Mouse (Mus musculus): Measurements from ENCODE around the gene Zfp93.

DNA sequence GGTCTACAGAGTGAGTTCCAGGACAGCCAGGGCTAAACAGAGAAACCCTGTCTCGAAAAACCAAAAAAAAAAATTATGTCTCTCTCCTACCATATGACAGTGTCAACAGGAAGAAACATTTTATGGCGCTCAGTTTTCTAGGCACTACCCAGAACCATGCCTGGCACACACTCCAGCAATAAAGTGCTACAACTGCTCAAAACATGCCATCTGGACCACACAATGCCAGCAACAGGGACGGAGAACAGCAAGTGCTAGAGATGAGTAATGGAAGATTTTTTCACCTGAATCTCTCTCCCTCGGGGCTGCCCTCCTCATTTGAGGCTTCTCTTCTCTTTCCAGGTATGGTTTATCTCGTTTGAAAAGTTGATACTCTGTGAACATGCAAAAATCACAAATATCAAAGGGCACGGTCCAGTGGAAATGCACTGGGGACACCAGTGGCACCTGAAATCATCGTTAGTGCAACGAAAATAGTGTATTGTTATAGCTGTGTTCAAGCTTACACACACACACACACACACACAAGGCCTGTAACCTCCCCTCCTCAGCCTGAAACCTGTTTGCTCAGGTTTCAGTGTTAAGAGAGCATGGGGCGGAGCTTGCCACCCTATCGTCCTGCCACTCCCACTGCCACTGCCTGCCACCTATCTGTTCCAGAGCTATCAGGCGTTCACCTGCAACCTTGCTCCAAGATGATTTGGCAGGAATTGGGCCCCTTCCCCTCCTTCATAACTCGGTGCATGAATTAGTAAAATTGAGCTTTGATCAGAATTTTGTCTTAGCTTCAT lies 23.0 kb downstream of the Zfp93 start:
- TF ChIP-seq CTCF (IDR thresholded peaks at IDR 0.05; ENCODE audit: control insufficient read depth, insufficient read depth, insufficient read length): no peak
- no peak for TF ChIP-seq MAX (IDR thresholded peaks at IDR 0.05)
- no peak for TF ChIP-seq FOSL1 (IDR thresholded peaks at IDR 0.05; ENCODE audit: insufficient read depth, low read length, poor library complexity, severe bottlenecking)
- no peak for TF ChIP-seq USF1 (IDR thresholded peaks at IDR 0.05; ENCODE audit: low read depth)
- no peak for TF ChIP-seq CEBPB (IDR thresholded peaks at IDR 0.05; ENCODE audit: low read depth)

All from C2C12 (cell line).